Mouse (Mus musculus) limb, embryonic 13.5 days (tissue): ENCODE measurements around the gene Hist1h4f. TPM values are rescaled to one million over a fixed set of nuclear protein-coding genes. Genes with fewer than 3 reads are reported as not detected.
"Not testable (repeated sequence)": the region's sequence is repeated elsewhere in the genome, so short reads cannot be mapped to it uniquely, and the experiment has no call there.

ENCODE experiments used
- ATAC-seq: fragments of 200-750 bp; cut with Nextera tagmentation; 2 replicates; pipeline ENCODE4 v1.8.0; 2017; ENCODE audit warnings: low read depth, moderate number of reproducible peaks, moderate TSS enrichment; ENCODE audit not compliant: low FRiP score
- H3K27ac ChIP-seq: fragments of 300-500 bp; sonication (generic); 2 replicates; pipeline ENCODE4 v1.5.1; 2015; ENCODE audit warnings: inconsistent platforms, mild to moderate bottlenecking, moderate library complexity
- H3K27me3 ChIP-seq: fragments of 300-500 bp; sonication (generic); 2 replicates; pipeline ENCODE4 v1.6.1; 2015; ENCODE audit warnings: mild to moderate bottlenecking, inconsistent platforms
- H3K36me3 ChIP-seq: fragments of 300-500 bp; sonication (generic); 2 replicates; pipeline ENCODE4 v1.6.1; 2015; ENCODE audit warnings: inconsistent platforms, mild to moderate bottlenecking, moderate library complexity
- H3K4me1 ChIP-seq: fragments of 300-500 bp; sonication (generic); 2 replicates; pipeline ENCODE4 v1.6.1; 2015; ENCODE audit warnings: inconsistent platforms
- H3K4me2 ChIP-seq: fragments of 300-500 bp; sonication (generic); replicated peaks from 2 replicates; pipeline ENCODE4 v1.6.1; 2015; ENCODE audit warnings: inconsistent platforms, mild to moderate bottlenecking, moderate library complexity
- H3K4me3 ChIP-seq: fragments of 300-500 bp; sonication (generic); 2 replicates; pipeline ENCODE4 v1.5.1; 2015; ENCODE audit warnings: moderate library complexity, mild to moderate bottlenecking, inconsistent platforms
- H3K9ac ChIP-seq: fragments of 300-500 bp; sonication (generic); 2 replicates; pipeline ENCODE4 v1.6.1; 2015; ENCODE audit warnings: mild to moderate bottlenecking, inconsistent platforms
- H3K9me3 ChIP-seq: fragments of 300-500 bp; sonication (generic); 2 replicates; pipeline ENCODE4 v1.6.1; 2016; ENCODE audit warnings: inconsistent platforms
- WGBS: fragments of 180-500 bp; shearing (Covaris S2); methylation state at CpG from one replicate; pipeline ENCODE4 v1.1.7; 2015; 5-methylcytosine and 5-hydroxymethylcytosine counted together
- polyA plus RNA-seq: library from polyadenylated mRNA; unstranded; fragments of >200 nt; fragmentation: Nextera tagmentation; extraction: Ambion mirVana; gene quantifications from 2 replicates; pipeline ENCODE4 v1.2.1, GENCODE M21; 2015

Hist1h4f gene
- polyA plus RNA-seq, 1 experiment from 2014 or later, result 1.9 TPM

DNA sequence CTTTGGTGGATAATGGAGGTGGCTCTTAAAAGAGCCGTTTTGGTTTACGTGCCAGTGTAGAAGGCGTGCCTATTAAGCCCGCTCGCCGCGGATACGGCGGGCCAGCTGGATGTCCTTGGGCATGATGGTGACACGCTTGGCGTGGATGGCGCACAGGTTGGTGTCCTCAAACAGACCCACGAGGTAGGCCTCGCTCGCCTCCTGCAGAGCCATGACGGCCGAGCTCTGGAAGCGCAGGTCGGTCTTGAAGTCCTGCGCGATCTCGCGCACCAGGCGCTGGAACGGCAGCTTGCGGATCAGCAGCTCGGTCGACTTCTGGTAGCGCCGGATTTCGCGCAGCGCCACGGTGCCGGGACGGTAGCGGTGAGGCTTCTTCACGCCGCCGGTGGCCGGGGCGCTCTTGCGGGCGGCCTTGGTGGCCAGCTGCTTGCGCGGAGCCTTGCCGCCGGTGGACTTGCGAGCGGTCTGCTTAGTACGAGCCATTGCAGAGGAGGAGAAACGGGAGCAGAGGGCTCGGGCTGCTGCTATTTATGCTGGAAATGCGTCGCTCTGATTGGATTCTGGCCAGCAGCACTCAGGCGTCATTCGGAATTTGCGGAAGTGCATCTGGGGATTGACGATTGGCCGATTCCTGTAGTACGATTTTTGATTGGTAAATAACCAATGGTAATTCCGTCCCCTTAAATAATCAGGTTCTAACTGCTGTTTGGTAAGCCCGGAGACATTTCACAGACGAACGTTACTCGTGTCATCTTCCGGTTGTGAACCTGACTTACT, 10.6 kb upstream of the Hist1h4f start, which contains the start of gene Hist1h3e:
TSS of gene Hist1h3e (minus strand) at position 487 of the 777 bp plus-strand sequence.
- peak; percentile 95 for ATAC-seq
- not testable (repeated sequence) for H3K9me3 ChIP-seq, H3K36me3 ChIP-seq, H3K27me3 ChIP-seq, H3K4me1 ChIP-seq
- Histone ChIP-seq H3K9ac (peak within 1 kb of the TSS; percentile 74), H3K4me3 (peak within 1 kb of the TSS; percentile 48), H3K27ac (peak within 1 kb of the TSS; percentile 96), H3K4me2 (peak within 1 kb of the TSS; percentile 69)
- under 1% methylated on average over 65 of the region's 67 CpGs for WGBS

- Histone ChIP-seq H3K4me2 (peak overlapping the region; percentile 69), H3K4me3 (peak overlapping the region; percentile 48), H3K27ac (peak overlapping the region; percentile 96), H3K9ac (peak overlapping the region; percentile 74)
- not testable (repeated sequence) for H3K4me1 ChIP-seq, H3K36me3 ChIP-seq, H3K9me3 ChIP-seq, H3K27me3 ChIP-seq, ATAC-seq
- 0% methylated on average over 2 of the region's 5 CpGs for WGBS
Observed at GRCm38 (mm10) chr13:23561531-23561882, 10.1 kb upstream of the Hist1h4f start.

GRCm38 (mm10) chr13:23560699-23561098, 9.3 kb upstream of the Hist1h4f start:
- not testable (repeated sequence) for ATAC-seq, H3K9me3 ChIP-seq, H3K9ac ChIP-seq, H3K36me3 ChIP-seq, H3K4me1 ChIP-seq, H3K27me3 ChIP-seq
- 29% methylated on average over 2 of the region's 2 CpGs for WGBS
- peak overlapping the region; percentile 52; the same call in 1 of the 2 replicates for H3K27ac ChIP-seq
- peak overlapping the region; percentile 48 for H3K4me2 ChIP-seq
- H3K4me3 ChIP-seq, result peak overlapping the region; percentile 12

GRCm38 (mm10) chr13:23556906-23557305, 5.5 kb upstream of the Hist1h4f start:
- Histone ChIP-seq H3K9ac (no peak overlapping the region), H3K4me2 (peak overlapping the region; percentile 89), H3K4me1 (peaks cover 12% of the 10 kb centered on the region), H3K36me3 (no peaks in the 10 kb centered on the region), H3K4me3 (no peak overlapping the region), H3K27ac (peak overlapping the region; percentile 29), H3K9me3 (no peaks in the 10 kb centered on the region), H3K27me3 (no peaks in the 10 kb centered on the region)
- no peak for ATAC-seq
- 72% methylated on average over 3 of the region's 3 CpGs for WGBS

DNA sequence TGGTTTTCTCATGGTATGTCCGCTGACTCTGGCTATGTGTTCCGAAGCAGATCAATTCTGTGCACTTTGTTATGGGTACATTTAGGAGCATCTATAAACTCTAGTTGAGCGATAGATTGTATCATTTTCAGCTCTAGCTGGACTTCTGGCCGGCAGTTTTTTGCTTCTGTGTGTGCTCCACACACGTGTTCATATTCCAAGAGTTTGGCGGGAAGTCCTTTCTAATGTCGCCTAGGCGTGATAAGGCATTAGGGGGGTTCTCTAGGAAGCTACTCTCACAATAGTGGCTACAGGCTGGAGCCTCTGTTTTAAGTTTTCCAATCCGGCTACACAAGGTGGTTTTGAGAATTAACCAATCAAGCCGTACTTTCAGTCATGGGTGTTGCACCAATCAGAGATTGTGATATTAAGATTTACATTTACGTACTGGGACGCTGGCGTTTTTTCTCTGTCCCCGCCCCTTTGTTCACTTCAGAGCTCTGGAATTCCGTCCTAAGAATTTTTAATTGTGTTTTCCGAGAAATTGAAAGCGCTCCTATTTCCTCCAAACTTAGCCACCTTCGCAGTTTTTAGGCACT, 4.5 kb upstream of the Hist1h4f start:
- Histone ChIP-seq H3K4me2 (peak overlapping the region; percentile 89), H3K9me3 (no peaks in the 10 kb centered on the region), H3K36me3 (no peaks in the 10 kb centered on the region), H3K27ac (peak overlapping the region; percentile 99), H3K27me3 (no peaks in the 10 kb centered on the region), H3K4me3 (peak overlapping the region; percentile 61), H3K4me1 (peaks cover 13% of the 10 kb centered on the region), H3K9ac (peak overlapping the region; percentile 85)
- under 1% methylated on average over 18 of the region's 18 CpGs for WGBS
- ATAC-seq, result peak; percentile 79

- ATAC-seq, result peak; percentile 91
- H3K4me3 ChIP-seq, result peak overlapping the region; percentile 61
- H3K9ac ChIP-seq, result peak overlapping the region; percentile 85
Observed at GRCm38 (mm10) chr13:23554925-23555838, 3.7 kb upstream of the Hist1h4f start.

DNA sequence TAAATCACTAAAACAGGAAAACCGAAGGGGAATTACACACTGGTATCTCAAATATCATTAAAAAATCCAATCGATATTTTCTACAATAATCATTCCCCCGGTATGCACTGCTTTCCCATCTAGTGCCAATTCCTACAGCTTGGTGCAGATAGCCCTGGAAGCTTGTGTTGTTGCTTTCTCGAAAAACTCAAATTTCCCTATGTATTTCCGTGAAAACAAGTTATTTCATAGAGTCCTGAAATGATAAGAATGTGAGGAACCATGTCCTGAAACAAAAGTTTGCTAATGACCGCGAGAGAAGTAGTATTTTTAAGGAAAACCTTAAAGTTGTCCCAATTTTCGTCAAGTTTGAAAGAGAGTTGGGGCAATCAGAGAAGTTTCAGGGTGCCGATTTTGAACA, 2.9 kb upstream of the Hist1h4f start:
- ATAC-seq, result no peak
- WGBS, result 20% methylated on average over 9 of the region's 9 CpGs
- H3K36me3 ChIP-seq, result no peaks in the 10 kb centered on the region
- H3K9ac ChIP-seq, result peak overlapping the region; percentile 85
- peak overlapping the region; percentile 61 for H3K4me3 ChIP-seq
- H3K27me3 ChIP-seq, result no peaks in the 10 kb centered on the region
- peak overlapping the region; percentile 89 for H3K4me2 ChIP-seq
- H3K9me3 ChIP-seq, result no peaks in the 10 kb centered on the region
- peaks cover 19% of the 10 kb centered on the region for H3K4me1 ChIP-seq
- peak overlapping the region; percentile 99 for H3K27ac ChIP-seq

More at GRCm38 (mm10) chr13:23554925-23555838, 3.7 kb upstream of the Hist1h4f start:
- H3K4me1 ChIP-seq, result peaks cover 19% of the 10 kb centered on the region
- H3K36me3 ChIP-seq, result no peaks in the 10 kb centered on the region
- WGBS, result under 1% methylated on average over 54 of the region's 54 CpGs
- H3K9me3 ChIP-seq, result no peaks in the 10 kb centered on the region
- H3K4me2 ChIP-seq, result peak overlapping the region; percentile 89
- H3K27me3 ChIP-seq, result no peaks in the 10 kb centered on the region
- H3K27ac ChIP-seq, result peak overlapping the region; percentile 99

GRCm38 (mm10) chr13:23552962-23553361, 1.5 kb upstream of the Hist1h4f start, which contains the start of gene Hist1h1d:
Gene Hist1h1d (plus strand): TSS chr13:23553262.
- no peak for ATAC-seq
- Histone ChIP-seq H3K27ac (peak within 1 kb of the TSS; percentile 99), H3K4me1 (peaks cover 19% of the 10 kb centered on the region), H3K4me3 (0 out of 2 replicates have a peak within 1 kb of the TSS, but pooled peaks have one; percentile 49), H3K9ac (0 out of 2 replicates have a peak within 1 kb of the TSS, but pooled peaks have one; percentile 31), H3K27me3 (no peaks in the 10 kb centered on the region), H3K36me3 (no peaks in the 10 kb centered on the region), H3K9me3 (no peaks in the 10 kb centered on the region), H3K4me2 (peak within 1 kb of the TSS; percentile 89)

DNA sequence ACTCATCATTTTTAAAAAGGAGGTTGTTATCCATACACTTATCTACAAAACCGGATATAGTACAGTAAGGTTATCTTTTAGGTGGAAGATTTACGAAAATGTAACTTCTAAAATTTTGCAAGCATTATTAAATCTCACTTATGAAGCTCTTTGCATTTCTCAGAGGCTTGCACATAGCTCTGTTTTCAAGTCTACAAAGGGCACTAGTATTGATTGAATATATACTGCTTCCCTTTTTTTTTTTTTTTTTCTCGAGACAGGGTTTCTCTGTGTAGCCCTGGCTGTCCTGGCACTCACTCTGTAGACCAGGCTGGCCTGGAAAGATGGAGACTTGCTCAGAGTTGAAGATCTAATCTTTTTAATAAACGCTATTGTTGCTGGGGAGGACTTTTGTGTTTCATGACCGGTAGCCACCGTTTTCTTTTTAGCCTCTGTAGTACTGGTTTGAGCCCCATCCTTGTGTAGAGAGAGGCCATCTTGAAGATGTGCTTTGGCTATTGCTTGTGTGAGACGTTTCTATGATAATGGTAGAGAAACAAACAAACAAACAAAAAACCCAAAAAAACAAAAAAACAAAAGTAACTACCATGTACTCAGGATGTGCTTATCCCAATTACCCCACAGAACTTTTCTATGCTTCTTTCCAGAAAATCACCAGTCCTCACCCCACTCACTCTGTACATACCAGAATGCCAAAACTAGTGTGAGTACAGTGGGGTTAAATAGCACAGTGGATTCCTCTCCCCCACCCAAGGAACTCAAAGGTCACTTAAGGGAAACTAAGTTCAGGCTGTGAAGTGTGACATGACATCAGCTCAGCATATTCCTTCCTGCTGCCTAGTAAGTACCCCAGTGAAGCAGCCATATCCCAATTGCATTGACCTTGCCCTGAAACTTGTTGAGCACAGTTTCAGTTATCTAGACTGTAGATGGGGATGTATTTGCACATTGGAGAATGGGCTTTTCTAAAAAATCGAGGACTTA, 775 bp upstream of the Hist1h4f start:
- H3K27me3 ChIP-seq, result no peaks in the 10 kb centered on the region
- 60% methylated on average over 8 of the region's 8 CpGs for WGBS
- H3K4me1 ChIP-seq, result peaks cover 19% of the 10 kb centered on the region
- ATAC-seq, result no peak
- no peaks in the 10 kb centered on the region for H3K9me3 ChIP-seq
- peak overlapping the region; percentile 94 for H3K27ac ChIP-seq
- H3K9ac ChIP-seq, result 0 out of 2 replicates have a peak overlapping the region, but pooled peaks have one; percentile 31
- H3K4me3 ChIP-seq, result peak overlapping the region; percentile 49
- H3K4me2 ChIP-seq, result peak overlapping the region; percentile 68
- no peaks in the 10 kb centered on the region for H3K36me3 ChIP-seq

GRCm38 (mm10) chr13:23550761-23551145, 695 bp downstream of the Hist1h4f start:
- Histone ChIP-seq H3K9me3 (no peaks in the 10 kb centered on the region), H3K4me2 (peak overlapping the region; percentile 68), H3K4me1 (peaks cover 17% of the 10 kb centered on the region), H3K4me3 (peak overlapping the region; percentile 49), H3K27ac (peak overlapping the region; percentile 94), H3K36me3 (no peaks in the 10 kb centered on the region), H3K9ac (peak overlapping the region; percentile 71), H3K27me3 (no peaks in the 10 kb centered on the region)
- ATAC-seq, result no peak
- WGBS, result 2% methylated on average over 3 of the region's 3 CpGs

DNA sequence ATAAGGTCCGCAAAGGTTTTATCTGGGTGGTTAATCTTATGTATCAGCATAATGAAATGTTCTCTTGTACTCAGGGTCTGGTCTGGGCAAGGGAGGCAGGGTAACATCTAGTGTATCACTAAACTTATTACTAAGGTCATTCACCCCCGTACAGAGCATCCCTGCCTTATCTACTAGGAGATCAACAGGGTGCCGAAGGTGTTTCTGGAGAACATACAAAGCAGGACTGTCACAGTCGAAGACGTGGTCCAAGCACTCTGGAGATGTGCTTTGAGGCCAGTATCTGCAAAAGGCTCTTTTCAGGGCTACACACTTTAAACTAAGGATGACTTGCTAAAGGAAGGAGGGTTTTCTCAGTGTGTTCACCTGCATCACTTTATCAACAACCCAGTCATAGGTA, 4.8 kb downstream of the Hist1h4f start:
- no peaks in the 10 kb centered on the region for H3K36me3 ChIP-seq
- WGBS, result 81% methylated on average over 5 of the region's 5 CpGs
- H3K9me3 ChIP-seq, result no peaks in the 10 kb centered on the region
- H3K27ac ChIP-seq, result no peak overlapping the region
- H3K27me3 ChIP-seq, result no peaks in the 10 kb centered on the region
- peaks cover 13% of the 10 kb centered on the region for H3K4me1 ChIP-seq
- no peak for ATAC-seq
- H3K9ac ChIP-seq, result no peak overlapping the region
- no peak overlapping the region for H3K4me2 ChIP-seq
- H3K4me3 ChIP-seq, result no peak overlapping the region
